Mouse (Mus musculus) neutrophil, adult 83 days (primary cell): ENCODE results near the gene Pwp2. TPM values are rescaled to one million over a fixed set of nuclear protein-coding genes. Genes with fewer than 3 reads are reported as not detected.

ENCODE experiments used
- total RNA-seq, 2 experiments: library from RNA; stranded (reverse); gene quantifications; one replicate each; pipeline ENCODE4 v1.2.4; 2023

Pwp2 gene
- 1 to 10 TPM; 4.9 to 5.7 TPM for total RNA-seq

DNA sequence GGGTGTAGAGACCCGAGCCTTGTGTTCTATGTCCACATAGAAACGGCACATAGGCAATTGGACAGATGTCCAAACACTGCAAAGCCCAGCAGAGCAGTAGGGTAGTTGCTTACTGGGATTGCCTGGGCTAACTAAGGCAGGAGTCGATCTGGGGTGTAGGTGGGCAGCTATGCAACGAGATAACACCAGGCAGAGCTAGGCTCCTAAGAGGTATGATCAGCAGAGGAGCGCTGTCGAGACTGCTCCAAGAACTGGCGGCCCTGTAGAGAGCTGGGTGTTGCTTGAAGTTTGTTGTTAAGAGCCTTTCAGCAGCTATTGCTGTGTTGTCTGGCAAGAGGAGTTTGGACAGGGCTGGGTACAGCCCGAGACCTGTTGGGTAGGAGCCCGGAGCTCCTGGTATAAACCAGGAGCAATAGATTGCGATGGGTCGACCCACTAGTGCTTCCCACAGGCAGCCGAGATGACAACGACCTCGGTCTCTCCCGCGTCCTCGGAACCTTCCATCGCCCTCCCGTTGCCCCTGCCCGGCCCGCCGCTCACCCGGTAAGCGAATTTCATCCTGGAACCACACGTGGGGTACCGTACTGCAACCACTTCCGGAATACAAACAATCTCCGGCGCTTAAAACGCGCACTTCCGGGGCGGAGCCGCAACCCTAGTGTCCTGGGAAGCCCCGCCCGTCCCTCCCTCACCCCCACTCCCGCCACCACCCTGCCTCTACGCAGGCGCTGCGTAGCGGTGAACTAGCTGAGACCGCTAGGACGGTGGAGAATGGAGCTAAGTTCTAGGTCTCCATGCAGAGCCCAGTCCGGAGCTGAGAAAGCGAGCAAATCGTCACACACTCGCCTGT is at the start of gene Pwp2:
TSS of gene Pwp2 (minus strand) at position 619 of the 850 bp plus-strand sequence.

DNA sequence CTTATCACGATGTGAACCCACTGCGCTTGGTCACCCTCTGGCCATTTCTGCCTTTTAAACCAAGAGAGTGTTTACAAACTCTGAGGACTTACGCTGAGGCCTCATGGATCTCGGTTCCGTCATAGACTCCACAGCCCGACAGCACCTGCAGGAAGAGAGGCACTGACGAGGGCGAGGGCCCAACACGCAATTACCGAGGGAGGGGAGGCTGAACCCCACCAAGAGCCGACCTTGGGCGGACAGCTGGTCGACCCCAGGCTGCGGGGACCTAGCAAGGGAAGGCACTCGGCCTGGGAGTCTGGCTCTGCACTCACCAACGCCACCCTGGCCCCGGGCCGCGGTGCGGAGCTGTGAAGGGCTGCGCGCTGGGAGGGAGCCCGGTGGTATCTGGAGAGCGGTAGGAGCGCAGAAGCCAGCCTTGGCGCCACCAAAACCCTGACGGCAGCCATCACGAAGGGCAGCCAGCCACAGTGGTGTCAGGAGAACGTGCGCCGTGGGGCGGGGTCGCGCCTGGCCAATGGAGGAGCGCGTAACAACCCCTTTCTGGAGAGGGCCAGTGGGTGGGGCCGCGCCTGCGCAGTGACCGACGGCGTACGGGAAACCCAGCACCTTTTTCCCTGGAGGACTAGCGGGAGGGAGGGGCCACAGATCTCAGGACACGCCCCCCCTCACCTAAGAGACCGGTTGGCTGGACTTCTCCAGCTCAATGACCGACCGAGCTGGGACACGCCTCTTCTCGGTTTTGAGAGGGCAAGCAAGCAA is 15.5 kb downstream of the Pwp2 start, which contains the start of gene D10Jhu81e:
TSS of gene D10Jhu81e (minus strand) at position 502 of the 762 bp plus-strand sequence.

Other genes starting within 250 kb of the Pwp2 start
- 100 to 1,000 TPM; 232 to 259 TPM for gene Trpm2, start 214.6 kb downstream of the Pwp2 start, total RNA-seq
- 1 to 10 TPM; 7.1 to 8.8 TPM for gene 1810043G02Rik, start 206.6 kb downstream of the Pwp2 start, total RNA-seq
- gene Pfkl, start 175.1 kb downstream of the Pwp2 start, total RNA-seq: 10 to 100 TPM; 27.1 to 40.2 TPM
- gene Dnmt3l, start 143.2 kb downstream of the Pwp2 start, total RNA-seq: 1 to 10 TPM; 1.4 to 1.8 TPM
- not detected for gene Aire, start 141.5 kb downstream of the Pwp2 start, total RNA-seq
- 10 to 100 TPM; 48.0 to 48.3 TPM for gene Icosl, start 115.8 kb downstream of the Pwp2 start, total RNA-seq
- gene D10Jhu81e, start 15.4 kb downstream of the Pwp2 start, total RNA-seq: 10 to 100 TPM; 23.3 to 27.2 TPM
- gene Trappc10, start 59.5 kb upstream of the Pwp2 start, total RNA-seq: 10 to 100 TPM; 53.6 to 62.3 TPM
- 1 to 10 TPM; 4.1 to 6.0 TPM for gene Agpat3, start 167.3 kb upstream of the Pwp2 start, total RNA-seq
- gene Rrp1, start 227.9 kb upstream of the Pwp2 start, total RNA-seq: 10 to 100 TPM; 94.0 to 94.5 TPM
- 10 to 100 TPM; 87.7 to 97.9 TPM for gene Cstb, start 240.5 kb upstream of the Pwp2 start, total RNA-seq